Mouse (Mus musculus): ENCODE measurements around the gene March8.
"Not testable (repeated sequence)": the region's sequence is repeated elsewhere in the genome, so short reads cannot be mapped to it uniquely, and the experiment has no call there.

The March8 gene

DNA sequence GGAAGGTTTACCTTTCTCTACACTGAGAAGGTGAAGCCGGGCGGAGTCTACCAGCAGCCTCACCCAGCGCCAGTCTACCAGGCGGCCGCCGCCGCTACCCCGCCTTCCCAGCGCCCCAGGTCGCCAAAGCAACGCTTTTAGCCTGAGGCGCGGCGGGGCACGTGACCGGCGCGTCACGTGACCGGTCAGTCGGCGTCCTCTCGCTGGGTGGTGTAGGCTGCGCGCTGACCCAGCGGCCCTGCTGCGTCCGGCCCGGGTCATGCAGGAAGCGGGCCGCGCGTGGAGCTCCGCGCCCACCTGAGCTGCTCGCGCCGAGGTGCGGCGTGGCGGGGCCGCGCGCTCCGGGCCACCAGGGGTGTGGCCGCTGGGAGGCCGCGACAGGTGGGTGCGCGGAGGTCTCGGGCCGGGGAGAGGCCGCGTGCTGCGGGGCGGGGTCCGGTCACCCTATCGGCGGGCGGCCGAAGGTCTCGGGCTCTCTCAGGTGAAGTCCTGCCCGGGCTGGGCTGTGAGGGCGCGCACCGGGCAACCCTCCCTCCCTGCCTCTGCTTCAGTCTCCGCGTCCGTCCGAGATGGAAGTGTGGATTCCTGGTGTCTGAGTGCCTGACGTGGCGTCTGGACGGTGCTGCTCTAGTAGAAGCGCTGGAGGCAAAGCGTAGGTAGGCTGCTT lies at the start of gene March8:
March8 (plus strand) TSS at position 190 of the 667 bp plus-strand sequence.
- DNase-seq (ENCODE audit: extremely low spot score): peak; percentile 91

DNA sequence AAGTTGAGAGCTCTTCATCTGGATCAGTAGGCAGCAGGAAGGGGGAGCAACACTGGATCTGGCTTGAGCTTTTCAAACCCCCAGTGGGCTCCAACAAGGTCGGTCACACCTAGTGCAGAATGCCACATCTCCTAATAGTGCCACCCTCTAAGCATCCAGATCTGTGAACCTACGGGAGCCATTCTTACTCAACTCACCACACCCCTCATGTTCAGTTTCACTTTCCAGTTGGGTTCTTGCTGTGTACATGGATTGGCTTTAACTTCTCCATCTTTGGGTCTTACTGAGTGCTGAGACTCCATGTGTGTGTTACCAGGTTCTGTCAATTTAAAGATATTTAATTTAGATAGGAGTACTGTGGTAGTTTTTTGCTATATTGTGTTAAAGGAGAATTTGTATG lies 26.4 kb upstream of the March8 start:
- DNase-seq (ENCODE audit: extremely low spot score): no peak

DNA sequence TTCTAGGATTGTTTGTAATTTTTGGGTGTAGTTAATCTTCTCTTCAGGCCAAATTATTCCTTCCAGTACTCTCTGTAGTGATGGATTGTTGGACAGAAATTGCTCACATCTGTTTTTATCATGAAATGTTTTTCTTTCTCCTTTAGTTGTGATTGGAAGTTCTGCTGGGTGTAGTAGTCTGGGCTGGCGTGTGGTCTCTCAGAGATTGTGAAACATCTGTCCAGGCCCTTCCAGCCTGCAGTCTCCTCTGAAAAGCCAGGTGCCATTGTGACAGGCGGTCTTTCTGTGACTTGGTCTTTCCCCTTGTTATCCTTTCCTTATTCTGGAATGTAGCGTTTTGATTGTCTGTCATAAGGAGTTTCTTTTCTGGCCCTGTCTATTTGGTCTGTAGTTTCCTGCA lies 18.6 kb upstream of the March8 start:
- DNase-seq (ENCODE audit: extremely low spot score): no peak

DNA sequence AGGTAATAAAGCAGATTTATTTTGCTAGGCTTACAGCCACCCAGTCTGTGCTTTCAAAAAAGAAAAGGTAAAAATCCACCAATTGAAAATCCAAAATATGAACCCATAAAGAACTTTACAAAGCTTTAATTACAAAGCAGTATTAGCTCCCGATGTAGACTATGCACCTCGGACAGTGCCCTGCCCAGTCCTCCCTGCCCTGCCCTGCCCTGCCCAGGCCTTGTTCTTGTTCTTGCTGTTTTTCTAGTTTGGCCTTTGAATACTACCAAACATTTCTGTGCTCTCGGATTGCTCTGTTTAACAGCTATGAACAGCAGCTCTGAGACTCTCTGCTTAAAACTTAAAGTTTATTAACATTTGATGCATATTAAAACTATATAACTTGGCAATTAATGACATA lies 11.2 kb upstream of the March8 start:
- DNase-seq (ENCODE audit: extremely low spot score): no peak

DNA sequence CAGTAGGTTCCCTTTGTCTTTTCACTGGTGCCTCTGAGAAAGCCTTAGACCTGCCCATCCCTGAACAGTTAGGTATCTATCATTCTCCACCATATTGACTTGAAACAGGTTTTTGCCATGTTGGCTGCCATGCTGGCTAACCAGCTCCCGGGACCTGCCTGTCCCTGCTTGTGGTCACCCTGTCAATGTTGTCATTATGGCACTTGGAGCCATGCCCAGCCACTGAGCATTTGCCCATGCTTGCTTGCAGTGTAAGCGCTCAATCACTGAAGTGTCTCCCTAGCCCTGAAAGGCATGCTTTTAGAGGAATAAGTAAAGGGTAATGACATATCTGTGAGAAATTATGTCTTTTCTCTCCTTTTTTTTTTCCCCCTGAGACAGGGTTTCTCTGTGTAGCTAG lies 6.4 kb upstream of the March8 start:
- DNase-seq (ENCODE audit: extremely low spot score): no peak

DNA sequence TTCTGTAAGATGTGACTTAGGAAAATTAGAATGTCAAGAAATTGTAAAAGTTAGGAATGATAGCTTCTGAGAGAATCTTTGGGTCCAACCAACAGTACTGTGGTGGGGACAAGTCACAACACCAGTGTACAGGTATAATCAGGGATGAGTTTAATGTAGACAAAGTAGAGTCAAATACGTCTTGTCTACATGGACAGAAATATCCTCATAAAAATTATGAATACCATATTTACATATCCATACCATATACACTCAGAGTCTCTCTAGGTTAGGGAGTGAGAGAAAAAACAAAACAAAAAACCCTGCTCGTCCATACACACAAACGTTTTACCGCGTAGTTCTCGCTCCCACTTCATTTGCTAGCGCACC lies 374 bp upstream of the March8 start:
- no peak for DNase-seq (ENCODE audit: extremely low spot score)

DNA sequence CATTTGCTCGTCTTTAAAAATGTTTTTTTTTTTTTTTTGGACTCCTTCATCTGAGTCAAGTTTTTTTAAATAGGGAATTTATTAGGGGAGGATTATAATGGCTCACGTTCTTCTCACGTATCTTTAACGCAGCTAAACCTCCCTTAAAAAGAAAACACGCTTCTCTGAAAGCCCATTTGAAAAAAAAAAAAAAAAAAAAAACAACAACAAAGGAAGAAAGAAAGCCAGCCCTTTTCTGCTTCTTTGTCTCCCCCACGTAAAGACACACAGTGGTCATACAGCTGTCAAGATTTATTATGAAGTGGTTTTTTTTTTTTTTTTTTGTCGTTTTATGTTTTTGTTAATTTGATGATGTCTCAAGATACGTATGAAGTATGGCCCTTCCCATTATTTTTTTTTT lies 696 bp downstream of the March8 start:
- DNase-seq (ENCODE audit: extremely low spot score): no peak

DNA sequence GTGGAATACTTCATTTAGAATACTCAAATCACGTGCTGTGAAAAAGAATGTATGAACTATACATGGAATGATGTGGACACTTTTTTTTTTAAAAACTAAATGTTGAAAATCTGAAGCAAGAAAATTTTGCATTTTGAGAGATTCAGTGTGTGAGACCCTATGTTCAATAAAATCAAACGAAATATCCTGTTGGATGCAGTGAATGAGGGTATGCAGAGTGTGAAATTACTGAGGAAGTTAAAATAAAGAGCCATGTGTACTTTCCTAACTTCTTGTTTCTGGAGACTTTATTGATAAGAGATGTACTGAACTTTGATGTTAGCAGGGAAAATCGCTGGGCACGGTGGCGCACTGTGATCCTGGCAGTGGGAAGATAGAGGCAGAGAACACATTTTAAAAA lies 1.3 kb downstream of the March8 start:
- DNase-seq (ENCODE audit: extremely low spot score): no peak

DNA sequence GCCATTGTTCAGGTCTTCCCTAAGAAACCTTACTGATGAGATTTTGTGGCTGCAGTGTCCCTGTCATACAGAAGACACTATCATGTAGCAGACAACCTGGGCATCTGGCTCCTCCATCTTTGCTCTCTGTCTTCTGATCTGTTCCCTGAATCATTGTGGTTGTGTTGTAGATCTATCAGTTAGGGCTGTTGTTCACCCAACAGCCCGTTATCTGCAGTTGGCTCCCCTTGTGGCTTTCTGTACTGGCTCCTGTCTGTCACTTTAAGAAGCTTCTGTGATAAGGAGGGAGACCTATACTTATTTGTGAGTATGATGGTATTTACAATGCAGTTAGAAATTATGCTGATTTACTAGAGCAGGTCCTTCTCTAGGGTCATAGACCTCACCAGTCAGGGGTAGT lies 2.7 kb downstream of the March8 start:
- no peak for DNase-seq (ENCODE audit: extremely low spot score)

DNA sequence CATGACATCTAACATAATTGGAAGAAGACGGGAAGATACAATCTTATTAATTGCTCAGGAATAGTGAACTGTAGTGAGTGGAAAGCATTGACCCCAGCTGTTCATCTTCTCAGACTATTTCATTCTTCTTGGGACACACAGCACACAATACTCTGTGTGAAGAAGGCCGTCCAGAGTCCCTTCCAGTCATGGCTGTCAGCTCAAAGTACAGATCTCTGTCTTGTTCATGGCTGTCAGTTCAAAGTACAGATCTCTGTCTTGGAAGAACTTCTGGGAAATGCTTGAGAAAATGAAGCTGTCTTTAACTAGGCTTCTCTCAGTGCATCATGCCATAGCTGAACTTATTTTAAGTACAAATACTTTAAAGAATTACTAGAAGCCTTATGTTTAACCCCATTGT lies 10.1 kb downstream of the March8 start:
- no peak for DNase-seq (ENCODE audit: extremely low spot score)

DNA sequence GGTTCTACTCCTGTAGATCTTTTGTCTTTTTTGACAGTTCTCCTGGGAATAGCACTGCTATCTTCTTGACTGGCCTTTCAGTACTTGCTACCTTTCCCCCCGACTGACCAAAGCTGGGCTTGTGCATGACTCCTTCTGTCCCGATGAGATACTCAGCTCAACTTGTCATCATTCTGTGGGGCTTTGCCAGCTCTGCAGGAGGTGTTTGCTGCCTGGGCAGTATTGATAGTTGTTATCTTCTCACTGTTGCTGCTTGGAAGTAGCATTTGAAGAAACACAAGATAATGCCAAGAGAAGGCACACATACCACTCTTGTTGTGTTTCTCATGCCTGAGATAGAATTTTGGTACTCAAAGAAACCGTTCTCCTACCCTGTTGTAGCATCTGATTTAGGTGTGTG lies 12.2 kb downstream of the March8 start:
- no peak for DNase-seq (ENCODE audit: extremely low spot score)

DNA sequence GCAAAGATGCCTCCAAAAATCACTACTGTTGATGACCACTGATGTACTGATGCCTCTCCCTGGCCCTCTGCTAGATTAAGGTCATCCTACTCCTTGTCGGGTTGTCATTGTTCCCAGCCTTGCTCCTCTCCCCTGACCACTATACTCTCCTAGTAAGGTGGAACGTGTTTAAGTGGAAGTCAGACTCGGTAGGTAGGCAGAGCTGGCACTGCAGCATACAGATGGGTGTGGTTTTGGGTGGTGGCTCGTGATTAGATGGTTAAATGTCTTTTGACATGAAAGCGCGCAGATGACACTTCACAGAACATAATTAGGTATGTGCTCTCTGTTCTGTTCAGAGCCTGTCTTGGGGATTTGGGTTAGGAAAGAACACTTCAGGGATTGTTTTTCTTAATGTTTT lies 12.8 kb downstream of the March8 start:
- DNase-seq (ENCODE audit: extremely low spot score): no peak

DNA sequence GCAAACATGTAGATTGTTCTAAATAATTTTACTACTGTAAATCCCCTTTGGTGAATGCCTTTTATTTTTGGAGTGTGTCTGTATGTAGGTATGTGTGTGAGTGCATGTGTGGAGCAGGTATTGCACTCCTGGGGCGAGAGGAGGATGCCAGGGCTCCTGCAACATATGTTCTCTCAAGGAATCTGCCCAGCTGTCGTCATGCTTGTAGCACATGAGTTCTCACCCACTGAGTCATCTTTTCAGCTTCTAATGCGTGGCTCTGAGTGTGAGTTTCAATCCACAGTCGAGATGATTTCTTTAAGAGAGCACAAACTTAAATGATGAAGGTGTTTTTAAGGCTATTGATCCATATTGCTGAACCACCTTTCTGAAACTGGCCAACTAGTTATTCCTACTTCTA lies 13.7 kb downstream of the March8 start:
- DNase-seq (ENCODE audit: extremely low spot score): no peak

DNA sequence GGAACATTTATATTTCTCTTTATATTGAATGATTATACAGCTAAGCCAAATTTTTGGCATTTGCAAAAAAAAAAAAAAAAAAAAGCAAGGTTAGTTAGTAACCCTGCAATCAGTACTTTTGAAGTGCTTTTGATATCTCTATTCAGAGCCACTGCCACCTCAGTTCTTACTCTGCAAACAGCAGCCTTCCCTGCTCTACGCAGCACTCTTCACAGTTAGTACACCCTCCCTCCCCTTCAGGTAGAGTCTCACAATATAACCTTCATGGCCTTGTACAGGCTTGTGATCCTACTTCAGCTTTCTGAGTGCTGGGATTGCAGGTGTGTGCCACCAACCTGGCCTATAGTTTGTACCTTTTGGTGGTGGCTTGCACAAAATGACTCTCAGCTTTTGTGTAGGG lies 15.6 kb downstream of the March8 start:
- DNase-seq (ENCODE audit: extremely low spot score): no peak

DNA sequence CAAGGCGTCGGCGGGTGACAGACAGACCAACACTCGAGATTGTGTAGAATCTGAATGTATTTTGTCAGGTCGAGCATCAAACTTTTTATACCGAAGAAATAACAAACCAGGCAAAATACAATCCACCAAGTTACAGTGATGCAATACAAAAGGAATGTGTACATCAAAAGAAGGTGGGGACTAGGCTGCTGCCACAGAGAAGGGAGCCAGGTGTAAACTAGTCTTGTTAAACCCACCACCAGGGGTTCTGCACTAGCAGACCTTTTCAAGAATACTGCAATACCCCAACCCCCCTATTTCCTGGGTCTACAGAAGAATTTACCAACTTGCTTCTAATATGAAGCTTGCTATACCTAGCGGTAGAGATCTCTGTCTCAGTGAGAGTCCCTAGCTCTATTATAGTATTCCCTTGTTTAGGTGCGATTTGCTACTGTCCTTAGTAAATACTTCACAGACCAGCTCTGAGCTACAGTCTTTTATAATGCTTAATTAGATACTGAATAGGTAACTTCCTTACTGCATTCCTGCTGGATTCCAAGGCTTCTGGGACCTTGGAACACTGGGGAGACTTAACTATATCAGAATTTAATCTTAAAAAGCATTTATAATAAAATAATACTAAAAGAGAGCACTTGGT lies 18.6 kb downstream of the March8 start:
- not testable (repeated sequence) for DNase-seq (ENCODE audit: extremely low spot score)

DNA sequence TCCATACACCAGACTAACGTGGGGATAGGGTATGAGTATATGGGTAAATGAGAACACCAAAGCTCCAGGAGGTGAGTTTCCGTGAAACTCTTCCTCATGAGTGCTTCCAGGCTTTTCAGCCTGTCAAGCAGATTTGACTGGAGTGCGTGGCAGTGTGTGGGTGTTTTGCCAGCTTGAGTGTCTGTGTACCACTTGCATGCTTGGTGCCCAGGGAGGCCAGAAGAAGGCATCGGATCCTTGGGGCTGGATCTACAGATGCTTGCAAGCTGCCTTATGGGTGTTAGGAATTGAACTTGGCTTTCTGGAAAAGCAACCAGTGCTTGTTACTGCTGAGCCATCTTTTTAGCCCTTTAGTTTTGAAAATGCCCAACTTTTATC lies 19.1 kb downstream of the March8 start:
- no peak for DNase-seq (ENCODE audit: extremely low spot score)

DNA sequence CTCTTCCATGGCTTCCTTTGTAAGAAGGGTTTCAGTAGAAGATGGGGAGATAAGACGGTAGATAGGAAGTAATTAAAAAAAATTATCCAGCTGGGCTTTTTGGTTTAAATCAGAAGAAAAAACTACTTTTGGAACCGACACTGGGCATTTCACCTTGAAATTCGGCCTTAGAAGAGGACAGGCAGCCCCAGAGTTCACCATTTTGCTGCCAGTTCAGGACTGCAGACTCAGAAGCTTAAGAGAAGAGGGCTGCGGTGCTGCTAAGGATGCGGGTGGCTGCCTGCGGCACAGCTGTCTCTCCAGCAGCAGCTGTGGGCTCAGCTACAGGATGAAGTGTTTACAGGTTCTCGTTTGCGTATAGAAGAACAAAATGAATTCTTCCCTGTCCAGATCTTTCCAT lies 20.2 kb downstream of the March8 start:
- no peak for DNase-seq (ENCODE audit: extremely low spot score)

DNA sequence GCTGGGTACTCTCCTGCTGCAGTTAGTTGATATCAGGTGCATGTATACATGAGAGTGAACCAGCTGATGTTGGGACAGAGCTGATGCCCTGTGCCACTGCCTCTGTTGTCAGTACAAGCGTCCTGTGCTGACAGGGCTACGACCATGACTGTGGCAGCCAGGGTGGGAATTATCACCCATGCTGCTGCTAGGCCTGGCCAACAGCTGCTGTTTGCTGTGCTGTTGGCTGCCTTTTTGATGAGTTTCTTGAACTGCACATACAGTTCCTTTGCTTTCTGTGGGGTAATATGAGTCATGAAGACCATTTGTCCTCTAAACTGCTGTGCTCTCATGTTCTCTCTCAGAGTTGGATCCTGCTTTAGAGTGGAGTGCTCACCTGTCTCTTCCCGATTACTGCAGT lies 21.4 kb downstream of the March8 start:
- no peak for DNase-seq (ENCODE audit: extremely low spot score)

DNA sequence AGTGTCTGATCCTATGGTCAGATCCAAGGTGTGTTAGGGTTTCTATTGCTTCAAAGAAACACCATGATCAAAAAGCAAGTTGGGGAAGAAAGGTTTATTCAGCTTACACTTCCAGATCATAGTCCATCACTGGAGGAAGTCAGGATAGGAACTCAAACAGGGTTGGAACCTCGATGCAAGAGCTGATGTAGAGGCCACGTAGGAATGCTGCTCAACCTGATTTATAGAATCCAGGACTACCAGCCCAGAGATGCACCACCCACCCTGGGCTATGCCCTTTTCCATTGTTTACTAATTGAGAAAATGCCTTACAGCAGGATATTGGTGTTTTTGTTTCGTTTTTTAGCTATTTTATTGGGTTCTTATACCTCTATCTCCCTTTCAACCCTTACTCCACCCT lies 23.6 kb downstream of the March8 start:
- DNase-seq (ENCODE audit: extremely low spot score): no peak

DNA sequence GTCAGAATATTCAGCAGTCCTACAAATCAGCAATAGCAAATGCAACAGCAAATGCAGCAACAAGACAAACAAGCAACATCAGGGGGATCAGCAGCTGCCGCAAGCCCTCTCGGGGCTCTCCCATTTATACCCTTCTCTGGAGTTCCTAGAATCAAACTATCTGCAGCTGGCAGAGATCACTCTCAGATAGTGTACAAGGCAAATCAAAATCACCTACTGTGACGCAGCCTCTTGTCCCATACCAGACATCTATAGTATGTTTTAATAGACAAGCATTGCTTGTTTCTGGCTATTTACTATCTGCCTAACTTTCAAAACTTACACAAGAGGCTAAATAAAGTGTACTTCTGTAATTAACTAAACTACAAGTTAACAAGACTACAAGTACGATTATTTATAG lies 24.2 kb downstream of the March8 start:
- DNase-seq (ENCODE audit: extremely low spot score): no peak

DNA sequence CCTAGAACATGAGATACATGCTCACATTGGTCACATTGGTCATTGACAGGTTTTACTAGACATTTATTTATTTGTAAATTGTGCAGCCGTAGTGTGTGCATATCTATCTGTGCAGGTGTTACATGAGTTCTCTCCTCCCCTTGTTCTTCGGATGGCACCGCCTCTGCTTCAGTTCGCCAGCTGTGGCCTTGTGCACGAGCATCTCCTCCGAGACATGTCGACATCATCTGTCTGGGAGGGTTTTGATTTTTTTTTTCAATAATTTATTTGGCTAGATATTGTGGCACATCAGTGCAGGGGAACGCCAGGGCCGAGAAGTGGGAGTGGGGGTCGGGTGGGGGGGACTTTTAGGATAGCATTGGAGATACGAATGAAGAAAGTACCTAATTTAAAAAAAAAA lies 30.1 kb downstream of the March8 start:
- no peak for DNase-seq (ENCODE audit: extremely low spot score)

DNA sequence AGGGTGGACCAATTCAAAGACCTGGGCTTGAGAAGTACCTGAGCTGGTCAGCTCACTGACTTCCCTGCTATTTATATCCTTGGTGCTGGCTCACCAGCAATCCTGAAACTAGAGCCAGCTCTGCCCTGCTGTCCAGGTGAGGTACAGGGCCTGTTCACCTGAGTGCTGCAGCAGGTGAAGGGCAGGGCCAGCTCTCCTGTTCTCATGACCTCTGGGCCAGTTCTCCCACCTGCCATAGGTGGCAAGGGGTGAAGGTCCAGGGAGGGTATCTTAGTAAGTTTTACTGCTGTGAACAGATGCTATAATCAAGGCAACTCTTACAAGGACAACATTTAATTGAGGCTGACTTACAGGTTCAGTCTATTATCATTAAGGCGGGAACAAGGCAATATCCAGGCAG lies 32.0 kb downstream of the March8 start:
- DNase-seq (ENCODE audit: extremely low spot score): no peak

DNA sequence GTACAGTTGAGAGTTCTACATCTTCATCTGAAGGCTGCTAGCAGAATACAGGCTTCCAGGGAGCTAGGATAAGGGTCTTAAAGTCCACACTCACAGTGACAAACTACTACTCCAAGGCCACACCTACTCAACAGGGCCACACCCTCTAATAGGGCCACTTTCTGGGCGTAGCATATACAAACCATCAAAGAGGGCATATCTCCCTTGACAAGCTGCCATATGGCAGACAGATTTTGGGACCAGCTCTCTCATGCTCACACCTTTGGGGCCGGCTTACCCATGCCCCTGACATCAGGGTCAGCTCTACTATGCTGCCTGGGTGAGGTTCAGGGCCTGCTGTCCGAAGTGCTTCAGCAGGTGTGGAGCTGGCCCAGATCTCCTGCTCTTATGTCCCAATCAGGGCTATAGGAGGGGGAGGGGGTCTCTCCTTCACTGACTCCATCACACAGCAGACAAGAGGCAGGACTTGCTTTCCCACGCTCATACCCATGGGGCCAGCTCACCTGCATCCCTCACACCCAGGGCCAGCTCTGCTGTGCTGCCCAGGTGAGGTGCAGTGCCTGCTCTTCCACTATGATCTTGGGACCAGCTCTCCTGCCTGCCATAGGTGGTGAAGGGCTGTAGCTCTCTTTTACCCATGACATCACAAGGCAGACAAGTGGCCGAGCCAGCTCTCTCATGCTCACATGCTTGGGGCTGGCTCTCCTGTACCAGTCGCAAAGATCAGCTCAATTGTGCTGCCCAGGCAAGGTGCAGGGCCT lies 32.6 kb downstream of the March8 start:
- DNase-seq (ENCODE audit: extremely low spot score): no peak
